In genomic region chr7:115645272-115645970, GRCm38 (mm10) we compare ENCODE assay signal across 15 mouse cellular contexts.
DNase-seq lines count a peak whose midpoint lies in the region; ATAC-seq lines count a peak whose summit lies in the region.
"Had no signal": no experiment of that assay in that cellular context is flagged by ENCODE, and none has a peak within 500 bp of the region (broad histone marks: within the 10 kb centered on the region; RNA-seq: fewer than 3 reads in every experiment).

No protein-coding gene starts in this region.

- H3K27me3 ChIP-seq in heart, embryonic 13.5 days (replicated peaks), result no peaks in the 10 kb centered on the region
- no peaks in the 10 kb centered on the region for H3K27me3 ChIP-seq in embryonic facial prominence, embryonic 12.5 days
- H3K27me3 ChIP-seq in limb, embryonic 10.5 days (ENCODE audit: low read depth, poor library complexity, severe bottlenecking), result peaks cover 26% of the 10 kb centered on the region
- H3K27me3 ChIP-seq in neural tube, embryonic 11.5 days (ENCODE audit: control insufficient read depth, insufficient read depth, low read length), result no peaks in the 10 kb centered on the region

- ATAC-seq in heart, embryonic 13.5 days (ENCODE audit: extremely low read depth, insufficient number of reproducible peaks, low FRiP score, low TSS enrichment), result no peak
- peak; percentile 41; the same call in 1 of the 2 replicates for ATAC-seq in embryonic facial prominence, embryonic 12.5 days (ENCODE audit: insufficient number of reproducible peaks, insufficient read depth, low FRiP score, low TSS enrichment)
- ATAC-seq in neural tube, embryonic 11.5 days (ENCODE audit: insufficient read depth, low FRiP score, low TSS enrichment), result peak; percentile 48; the same call in 1 of the 2 replicates
- ATAC-seq in megakaryocyte, adult 5-6 weeks (ENCODE audit: poor library complexity, severe bottlenecking), result no peak

- H3K4me3 ChIP-seq in heart, embryonic 13.5 days, result no peak overlapping the region
- no peak overlapping the region for H3K4me3 ChIP-seq in embryonic facial prominence, embryonic 12.5 days
- no peak overlapping the region for H3K4me3 ChIP-seq in limb, embryonic 10.5 days
- no peak overlapping the region for H3K4me3 ChIP-seq in neural tube, embryonic 11.5 days (ENCODE audit: low read depth, low read length)
- H3K4me3 ChIP-seq: erythroblast, embryonic 14.5 days; heart, adult 2 months had no signal

- no peaks in the 10 kb centered on the region for H3K9me3 ChIP-seq in heart, embryonic 13.5 days
- H3K9me3 ChIP-seq in embryonic facial prominence, embryonic 12.5 days, result no peaks in the 10 kb centered on the region
- no peaks in the 10 kb centered on the region for H3K9me3 ChIP-seq in limb, embryonic 10.5 days (replicated peaks)
- H3K9me3 ChIP-seq in neural tube, embryonic 11.5 days (ENCODE audit: control insufficient read depth, low read length), result no peaks in the 10 kb centered on the region

- no peaks in the 10 kb centered on the region for H3K36me3 ChIP-seq in heart, embryonic 13.5 days
- H3K36me3 ChIP-seq in embryonic facial prominence, embryonic 12.5 days, result no peaks in the 10 kb centered on the region
- no peaks in the 10 kb centered on the region for H3K36me3 ChIP-seq in limb, embryonic 10.5 days
- no peaks in the 10 kb centered on the region for H3K36me3 ChIP-seq in neural tube, embryonic 11.5 days (ENCODE audit: control insufficient read depth, insufficient read depth, low read length)

- DNase-seq in heart, adult 8-10 months (ENCODE audit: low spot score), result no peak
- peak; percentile 51 for DNase-seq in limb, embryonic 10.5 days (ENCODE audit: low spot score)
- peak; percentile 38 for DNase-seq in neural tube, embryonic 11.5 days (ENCODE audit: low spot score)
- DNase-seq in gastrocnemius, adult 8-10 months (ENCODE audit: low spot score in 2 of 2), result no peak
- no peak for DNase-seq in yolk sac, embryonic 10.5 days (ENCODE audit: low spot score)
- DNase-seq: adrenal gland, postnatal 36 days; cerebellum, adult 18-20 months; heart, adult 2 months; lung, postnatal 4 days; thymus, postnatal 14 days had no signal

- WGBS in heart, embryonic 13.5 days, result 84% methylated on average over 1 of the region's 1 CpGs
- WGBS in embryonic facial prominence, embryonic 12.5 days, result 17% methylated on average over 1 of the region's 1 CpGs
- WGBS in limb, embryonic 10.5 days, result 7% methylated on average over 1 of the region's 1 CpGs
- 4% methylated on average over 1 of the region's 1 CpGs for WGBS in neural tube, embryonic 11.5 days

- peaks cover 21% of the 10 kb centered on the region for H3K4me1 ChIP-seq in heart, embryonic 13.5 days
- peaks cover 21% of the 10 kb centered on the region for H3K4me1 ChIP-seq in embryonic facial prominence, embryonic 12.5 days
- peaks cover 45% of the 10 kb centered on the region for H3K4me1 ChIP-seq in limb, embryonic 10.5 days
- peaks cover 15% of the 10 kb centered on the region for H3K4me1 ChIP-seq in neural tube, embryonic 11.5 days (ENCODE audit: control insufficient read depth, insufficient read depth, low read length)

- H3K4me2 ChIP-seq in heart, embryonic 13.5 days, result no peak overlapping the region
- no peak overlapping the region for H3K4me2 ChIP-seq in embryonic facial prominence, embryonic 12.5 days (replicated peaks)
- H3K4me2 ChIP-seq in neural tube, embryonic 11.5 days (ENCODE audit: low read depth), result no peak overlapping the region
- H3K4me2 ChIP-seq: liver, embryonic 11.5 days had no signal

- 0 out of 2 replicates have a peak overlapping the region, but pooled peaks have one; percentile 2 for H3K9ac ChIP-seq in heart, embryonic 13.5 days
- no peak overlapping the region for H3K9ac ChIP-seq in embryonic facial prominence, embryonic 12.5 days
- H3K9ac ChIP-seq in neural tube, embryonic 11.5 days (ENCODE audit: low read length), result no peak overlapping the region

- H3K27ac ChIP-seq in heart, embryonic 13.5 days (replicated peaks), result no peak overlapping the region
- peak overlapping the region; percentile 65; the same call in 1 of the 2 replicates for H3K27ac ChIP-seq in embryonic facial prominence, embryonic 12.5 days
- peak overlapping the region; percentile 82 for H3K27ac ChIP-seq in limb, embryonic 10.5 days
- H3K27ac ChIP-seq in neural tube, embryonic 11.5 days (ENCODE audit: low read depth, low read length), result peak overlapping the region; percentile 14; the same call in 1 of the 2 replicates
- H3K27ac ChIP-seq: heart, adult 2 months had no signal

Comparison
In these comparisons a context has a peak if more than half of its experiments do, and no peak if none do; other contexts are left out.
1. ATAC-seq: peak in embryonic facial prominence, embryonic 12.5 days (single experiment) and neural tube, embryonic 11.5 days (single experiment); none in heart, embryonic 13.5 days (single experiment) and megakaryocyte, adult 5-6 weeks (single experiment).
2. DNase-seq: peak in limb, embryonic 10.5 days (single experiment) and neural tube, embryonic 11.5 days (single experiment); none in heart, adult 8-10 months (single experiment), gastrocnemius, adult 8-10 months (0 of 2) and yolk sac, embryonic 10.5 days (single experiment).